Mouse (Mus musculus): ENCODE measurements at regions not wholly inside any gene's neighbourhood (a gene's known extent, or its start where the extent isn't known, plus 50 kb on each side); places are given as distances from the start of the nearest gene placed in this dataset.

- H3K9me3 ChIP-seq: no peaks in the 10 kb centered on the region
- H3K36me3 ChIP-seq: no peaks in the 10 kb centered on the region
- no peak overlapping the region for H3K9ac ChIP-seq (replicated peaks)
- H3K27me3 ChIP-seq: no peaks in the 10 kb centered on the region
- H3K4me3 ChIP-seq: no peak overlapping the region
- no peak overlapping the region for H3K4me2 ChIP-seq (replicated peaks)
- H3K27ac ChIP-seq (replicated peaks): no peak overlapping the region
- H3K4me1 ChIP-seq: no peaks in the 10 kb centered on the region
- WGBS: 78% methylated on average over 4 of the region's 4 CpGs
- ATAC-seq (ENCODE audit: low FRiP score, low read depth): no peak
Observed at GRCm38 (mm10) chr7:71289702-71290101, 61.6 kb downstream of the Gm10295 start.

- Histone ChIP-seq H3K9ac (replicated peaks) (no peak overlapping the region), H3K4me1 (no peaks in the 10 kb centered on the region), H3K4me3 (no peak overlapping the region), H3K27me3 (no peaks in the 10 kb centered on the region), H3K36me3 (no peaks in the 10 kb centered on the region), H3K27ac (replicated peaks) (no peak overlapping the region), H3K9me3 (no peaks in the 10 kb centered on the region), H3K4me2 (replicated peaks) (no peak overlapping the region)
- no peak for ATAC-seq (ENCODE audit: low FRiP score, low read depth)
- WGBS: 76% methylated on average over 5 of the region's 5 CpGs
Observed at GRCm38 (mm10) chr7:71289266-71289665, 62.0 kb downstream of the Gm10295 start.

- 84% methylated on average over 7 of the region's 7 CpGs for WGBS
- no peak overlapping the region for H3K4me2 ChIP-seq (replicated peaks)
- no peak for ATAC-seq (ENCODE audit: low FRiP score, low read depth)
- H3K27ac ChIP-seq (replicated peaks): no peak overlapping the region
- no peak overlapping the region for H3K9ac ChIP-seq (replicated peaks)
- H3K36me3 ChIP-seq: no peaks in the 10 kb centered on the region
- no peak overlapping the region for H3K4me3 ChIP-seq
- H3K9me3 ChIP-seq: 0 out of 2 replicates have a peak, but pooled peaks cover 5% of the 10 kb centered on the region
- H3K4me1 ChIP-seq: no peaks in the 10 kb centered on the region
- H3K27me3 ChIP-seq: no peaks in the 10 kb centered on the region
Observed at GRCm38 (mm10) chr7:71287441-71287840, 63.8 kb downstream of the Gm10295 start.

GRCm38 (mm10) chr7:71284246-71284645 lies 67.0 kb downstream of the Gm10295 start:
- H3K27ac ChIP-seq (replicated peaks): no peak overlapping the region
- no peak overlapping the region for H3K4me3 ChIP-seq
- 0 out of 2 replicates have a peak, but pooled peaks cover 5% of the 10 kb centered on the region for H3K9me3 ChIP-seq
- no peaks in the 10 kb centered on the region for H3K4me1 ChIP-seq
- H3K9ac ChIP-seq (replicated peaks): no peak overlapping the region
- H3K27me3 ChIP-seq: no peaks in the 10 kb centered on the region
- no peak for ATAC-seq (ENCODE audit: low FRiP score, low read depth)
- no peaks in the 10 kb centered on the region for H3K36me3 ChIP-seq
- H3K4me2 ChIP-seq (replicated peaks): no peak overlapping the region

GRCm38 (mm10) chr7:71283419-71283818 lies 67.9 kb downstream of the Gm10295 start:
- H3K4me1 ChIP-seq: no peaks in the 10 kb centered on the region
- ATAC-seq (ENCODE audit: low FRiP score, low read depth): no peak
- H3K27me3 ChIP-seq: no peaks in the 10 kb centered on the region
- H3K9ac ChIP-seq (replicated peaks): no peak overlapping the region
- 0 out of 2 replicates have a peak, but pooled peaks cover 5% of the 10 kb centered on the region for H3K9me3 ChIP-seq
- no peak overlapping the region for H3K4me3 ChIP-seq
- no peak overlapping the region for H3K4me2 ChIP-seq (replicated peaks)
- H3K27ac ChIP-seq (replicated peaks): no peak overlapping the region
- 95% methylated on average over 3 of the region's 3 CpGs for WGBS
- no peaks in the 10 kb centered on the region for H3K36me3 ChIP-seq

- H3K4me2 ChIP-seq (replicated peaks): no peak overlapping the region
- H3K9ac ChIP-seq (replicated peaks): no peak overlapping the region
- no peak overlapping the region for H3K4me3 ChIP-seq
- no peaks in the 10 kb centered on the region for H3K36me3 ChIP-seq
- no peak overlapping the region for H3K27ac ChIP-seq (replicated peaks)
- H3K9me3 ChIP-seq: no peaks in the 10 kb centered on the region
- WGBS: 88% methylated on average over 8 of the region's 8 CpGs
- no peaks in the 10 kb centered on the region for H3K4me1 ChIP-seq
- ATAC-seq (ENCODE audit: low FRiP score, low read depth): no peak
- no peaks in the 10 kb centered on the region for H3K27me3 ChIP-seq
Observed at GRCm38 (mm10) chr7:71266101-71266500, 85.2 kb downstream of the Gm10295 start.

- no peak overlapping the region for H3K27ac ChIP-seq (replicated peaks)
- H3K9ac ChIP-seq (replicated peaks): no peak overlapping the region
- H3K36me3 ChIP-seq: no peaks in the 10 kb centered on the region
- H3K27me3 ChIP-seq: no peaks in the 10 kb centered on the region
- WGBS: 67% methylated on average over 1 of the region's 1 CpGs
- H3K9me3 ChIP-seq: no peaks in the 10 kb centered on the region
- H3K4me1 ChIP-seq: no peaks in the 10 kb centered on the region
- H3K4me3 ChIP-seq: no peak overlapping the region
- ATAC-seq (ENCODE audit: low FRiP score, low read depth): no peak
- H3K4me2 ChIP-seq (replicated peaks): no peak overlapping the region
Observed at GRCm38 (mm10) chr7:71264115-71264514, 87.2 kb downstream of the Gm10295 start.

- H3K4me3 ChIP-seq: no peak overlapping the region
- ATAC-seq (ENCODE audit: low FRiP score, low read depth): no peak
- 89% methylated on average over 2 of the region's 2 CpGs for WGBS
- H3K36me3 ChIP-seq: no peaks in the 10 kb centered on the region
- no peak overlapping the region for H3K4me2 ChIP-seq (replicated peaks)
- no peaks in the 10 kb centered on the region for H3K9me3 ChIP-seq
- H3K27me3 ChIP-seq: no peaks in the 10 kb centered on the region
- H3K4me1 ChIP-seq: no peaks in the 10 kb centered on the region
- H3K9ac ChIP-seq (replicated peaks): no peak overlapping the region
- H3K27ac ChIP-seq (replicated peaks): no peak overlapping the region
Observed at GRCm38 (mm10) chr7:71249669-71250068, 101.6 kb downstream of the Gm10295 start.

- no peaks in the 10 kb centered on the region for H3K9me3 ChIP-seq
- H3K9ac ChIP-seq (replicated peaks): no peak overlapping the region
- no peak overlapping the region for H3K4me2 ChIP-seq (replicated peaks)
- H3K36me3 ChIP-seq: no peaks in the 10 kb centered on the region
- WGBS: 80% methylated on average over 5 of the region's 5 CpGs
- no peak overlapping the region for H3K4me3 ChIP-seq
- no peaks in the 10 kb centered on the region for H3K27me3 ChIP-seq
- H3K27ac ChIP-seq (replicated peaks): no peak overlapping the region
- no peak for ATAC-seq (ENCODE audit: low FRiP score, low read depth)
- no peaks in the 10 kb centered on the region for H3K4me1 ChIP-seq
Observed at GRCm38 (mm10) chr7:71249216-71249615, 102.1 kb downstream of the Gm10295 start.

- whole genome bisulfite sequencing: 84% methylated on average over 5 of the region's 5 CpGs
- no peak for ATAC-seq (ENCODE audit: low FRiP score, low read depth)
- Histone ChIP-seq H3K4me1 (no peaks in the 10 kb centered on the region), H3K9ac (replicated peaks) (no peak overlapping the region), H3K36me3 (no peaks in the 10 kb centered on the region), H3K27ac (replicated peaks) (no peak overlapping the region), H3K4me2 (replicated peaks) (no peak overlapping the region), H3K27me3 (no peaks in the 10 kb centered on the region), H3K9me3 (no peaks in the 10 kb centered on the region), H3K4me3 (no peak overlapping the region)
Observed at GRCm38 (mm10) chr7:71247922-71248321, 103.4 kb downstream of the Gm10295 start.

GRCm38 (mm10) chr7:71242379-71242911 lies 108.8 kb downstream of the Gm10295 start:
- WGBS: 85% methylated on average over 2 of the region's 2 CpGs
- no peaks in the 10 kb centered on the region for H3K36me3 ChIP-seq
- no peaks in the 10 kb centered on the region for H3K27me3 ChIP-seq
- no peak for ATAC-seq (ENCODE audit: low FRiP score, low read depth)
- no peaks in the 10 kb centered on the region for H3K9me3 ChIP-seq
- H3K9ac ChIP-seq (replicated peaks): no peak overlapping the region
- no peaks in the 10 kb centered on the region for H3K4me1 ChIP-seq
- H3K4me2 ChIP-seq (replicated peaks): no peak overlapping the region
- H3K27ac ChIP-seq (replicated peaks): no peak overlapping the region
- H3K4me3 ChIP-seq: no peak overlapping the region

GRCm38 (mm10) chr7:71239207-71239606 lies 112.1 kb downstream of the Gm10295 start:
- no peaks in the 10 kb centered on the region for H3K9me3 ChIP-seq
- H3K36me3 ChIP-seq: no peaks in the 10 kb centered on the region
- ATAC-seq (ENCODE audit: low FRiP score, low read depth): no peak
- no peak overlapping the region for H3K27ac ChIP-seq (replicated peaks)
- no peak overlapping the region for H3K4me3 ChIP-seq
- H3K9ac ChIP-seq (replicated peaks): no peak overlapping the region
- no peaks in the 10 kb centered on the region for H3K27me3 ChIP-seq
- H3K4me2 ChIP-seq (replicated peaks): no peak overlapping the region
- peaks cover 5% of the 10 kb centered on the region; the same call in 1 of the 2 replicates for H3K4me1 ChIP-seq
- 92% methylated on average over 3 of the region's 3 CpGs for WGBS

- no peak for ATAC-seq (ENCODE audit: low FRiP score, low read depth)
- Histone ChIP-seq H3K4me2 (replicated peaks) (no peak overlapping the region), H3K9me3 (no peaks in the 10 kb centered on the region), H3K4me1 (peaks cover 5% of the 10 kb centered on the region; the same call in 1 of the 2 replicates), H3K36me3 (no peaks in the 10 kb centered on the region), H3K27ac (replicated peaks) (no peak overlapping the region), H3K9ac (replicated peaks) (no peak overlapping the region), H3K27me3 (no peaks in the 10 kb centered on the region), H3K4me3 (no peak overlapping the region)
- 77% methylated on average over 1 of the region's 1 CpGs for WGBS
Observed at GRCm38 (mm10) chr7:71236334-71236733, 115.0 kb downstream of the Gm10295 start.

All from midbrain, embryonic 12.5 days (tissue).